Mouse (Mus musculus) thymus, postnatal 25 days (tissue): ENCODE data around the gene Gm20388.
A peak's percentile ranks its signal among the peaks of the same experiment; 100 is the strongest.

Experiments used
- DNase-seq: peaks from one replicate; pipeline ENCODE4 v3.0.0; 2022

The Gm20388 gene

DNA sequence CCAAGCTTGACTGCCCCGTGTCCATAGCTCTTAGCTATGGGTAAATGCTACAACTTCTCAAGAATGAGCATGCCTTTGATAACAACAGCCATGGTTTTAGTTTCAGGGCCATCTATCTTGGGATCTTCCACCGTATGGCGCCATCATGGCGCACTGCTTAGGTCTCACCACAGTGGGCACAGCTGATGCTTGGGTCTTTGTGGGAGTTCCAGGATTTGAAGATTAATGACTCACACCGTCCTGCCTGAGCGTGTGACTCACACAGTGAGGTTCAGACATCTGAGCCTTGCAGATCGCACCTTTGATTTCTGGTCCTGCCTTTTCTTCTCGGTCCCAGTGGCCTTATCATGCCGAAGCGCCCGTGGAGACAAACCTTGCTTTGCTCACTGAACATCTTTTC is 4360.3 kb downstream of the Gm20388 start:
- no peak for DNase-seq

DNA sequence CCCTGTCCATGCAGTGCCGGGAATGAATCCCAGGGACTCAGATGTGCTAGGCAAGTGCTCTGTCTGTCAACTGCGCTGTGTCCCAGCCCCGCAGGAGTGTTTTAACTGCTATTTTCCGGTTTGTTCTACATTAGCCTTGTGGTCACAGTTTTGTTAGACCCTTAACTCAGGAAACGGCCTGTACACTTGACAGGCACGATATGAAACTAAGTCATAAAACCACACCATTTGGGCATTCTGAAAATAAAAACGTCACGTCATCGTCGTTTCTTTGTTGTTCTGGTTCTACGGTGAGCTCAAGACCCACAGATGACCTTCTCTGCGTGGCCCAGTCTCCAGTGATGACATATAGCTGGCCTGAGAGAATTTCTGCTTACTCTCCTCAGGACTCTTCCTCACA is 4360.9 kb downstream of the Gm20388 start:
- no peak for DNase-seq

- DNase-seq: no peak
These were observed 4362.2 kb downstream of the Gm20388 start for GRCm38 (mm10) chr8:124272792-124273191.

GRCm38 (mm10) chr8:124273606-124274218 is 4363.1 kb downstream of the Gm20388 start:
- peak; percentile 84 for DNase-seq

GRCm38 (mm10) chr8:124274441-124275120 is 4363.9 kb downstream of the Gm20388 start:
- DNase-seq: peak; percentile 67

GRCm38 (mm10) chr8:124275377-124276071 is 4364.9 kb downstream of the Gm20388 start:
- DNase-seq: no peak

GRCm38 (mm10) chr8:124277951-124278910 is 4367.6 kb downstream of the Gm20388 start:
- DNase-seq: no peak

DNA sequence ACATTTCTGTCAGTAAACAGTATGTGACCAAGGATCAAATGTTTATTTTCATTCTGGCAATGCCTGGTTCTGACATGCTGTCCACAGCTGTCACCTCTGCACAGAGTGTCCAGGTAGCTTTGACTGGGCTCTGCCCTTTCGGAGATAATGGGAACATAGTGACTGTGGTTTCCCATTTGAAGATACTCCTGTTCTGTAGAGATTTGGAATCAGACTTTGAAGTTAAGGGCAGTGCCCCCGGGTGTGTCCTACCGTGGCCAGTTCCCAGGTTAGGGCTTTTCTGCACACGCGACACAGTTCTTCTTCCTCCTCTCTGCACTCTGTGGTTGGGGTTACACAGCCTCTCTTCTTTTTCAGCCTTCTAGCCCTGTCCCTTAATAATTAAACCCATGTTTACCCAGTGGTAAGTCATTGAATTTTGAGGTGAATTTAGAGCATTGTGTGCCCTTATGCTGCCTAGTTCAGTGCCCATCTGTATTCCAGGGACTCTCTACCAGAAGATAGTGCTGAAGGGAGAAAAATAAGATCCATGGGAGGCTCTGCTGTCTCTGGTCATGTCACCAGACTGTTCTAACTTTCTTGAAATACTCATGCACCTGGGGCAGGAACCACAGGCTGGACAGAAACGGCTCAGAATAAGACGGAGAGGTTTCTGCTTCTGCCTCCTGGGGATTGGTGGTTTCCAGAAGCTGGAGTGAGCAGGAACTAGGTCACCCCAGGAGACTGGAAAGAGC is 4368.5 kb downstream of the Gm20388 start:
- no peak for DNase-seq

GRCm38 (mm10) chr8:124279690-124279985 is 4369.0 kb downstream of the Gm20388 start:
- no peak for DNase-seq

DNA sequence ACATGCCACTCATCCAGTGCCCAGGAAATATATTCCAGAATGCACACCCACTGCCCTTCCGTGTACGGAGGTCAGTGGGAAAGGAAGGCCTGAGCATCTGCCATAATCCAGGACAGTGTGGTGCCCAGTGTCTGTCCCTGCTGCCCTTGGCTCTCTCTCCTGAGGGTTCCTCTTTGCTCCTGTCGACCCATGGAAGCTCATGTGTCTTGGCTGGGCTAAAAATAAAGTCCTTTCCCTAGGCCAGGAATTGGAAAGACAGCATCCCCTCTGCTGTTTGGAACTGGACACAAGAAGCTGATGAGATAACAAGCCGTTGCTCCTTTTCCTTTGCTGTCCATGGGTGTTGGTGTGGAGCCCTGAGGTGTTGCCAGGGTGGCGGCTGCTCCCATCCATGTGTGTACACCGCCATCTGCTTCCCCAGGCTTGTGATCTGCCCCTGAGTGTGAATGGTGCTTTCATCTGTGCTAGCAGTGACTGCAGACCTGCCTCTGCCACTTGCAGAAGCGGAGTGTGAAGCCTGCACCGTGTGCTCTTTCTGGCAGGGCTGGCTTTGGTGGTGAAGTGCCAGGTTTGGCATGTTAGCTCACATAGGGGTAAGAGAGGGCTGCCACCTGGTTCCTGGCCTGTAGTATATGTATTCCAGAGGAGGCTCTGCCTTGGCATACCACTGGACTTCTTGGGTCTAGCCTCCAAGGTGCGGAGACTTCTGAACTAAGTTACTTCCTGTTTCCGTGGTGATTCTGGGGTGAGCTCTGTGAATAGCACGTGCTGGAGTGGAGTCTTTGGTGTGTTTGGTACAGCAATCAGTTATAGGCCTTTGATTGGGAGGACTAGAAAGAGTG is 4371.3 kb downstream of the Gm20388 start:
- DNase-seq: no peak

DNA sequence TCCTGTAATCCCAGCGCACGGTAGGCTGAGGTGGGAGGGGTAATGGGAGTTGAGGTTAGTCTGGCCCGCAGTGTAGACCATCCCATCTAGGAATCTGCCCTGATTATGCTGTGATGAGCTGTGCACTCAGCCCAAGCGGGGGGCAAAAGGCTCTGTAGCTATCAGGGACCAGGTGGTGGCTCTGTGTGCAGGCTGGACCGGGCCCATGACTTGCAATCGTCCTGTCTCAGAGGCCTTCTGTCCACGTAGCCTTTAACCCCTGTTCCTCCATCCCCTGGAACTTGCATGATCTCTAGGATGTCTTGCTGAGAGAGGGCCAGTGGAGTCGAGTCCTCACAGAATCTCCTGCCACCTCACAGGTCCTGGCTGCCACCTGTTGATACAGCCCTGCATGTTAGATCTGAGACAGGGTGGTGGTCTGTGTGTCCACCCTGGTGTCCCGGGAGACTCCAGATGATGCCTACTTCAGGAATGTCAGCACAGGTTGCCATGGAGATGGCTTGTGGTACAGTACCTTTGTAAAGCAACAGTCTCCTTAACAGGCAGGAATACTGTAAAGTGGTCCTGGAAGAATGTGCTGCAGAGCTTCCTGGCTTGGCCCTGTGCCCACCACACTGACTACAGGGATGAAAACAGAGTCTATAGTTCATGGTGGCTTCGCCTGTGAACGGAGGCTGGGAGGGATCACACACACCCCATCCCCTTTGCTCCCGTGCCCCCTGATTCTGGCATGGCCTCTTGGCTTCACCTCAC is 4372.4 kb downstream of the Gm20388 start:
- no peak for DNase-seq

DNA sequence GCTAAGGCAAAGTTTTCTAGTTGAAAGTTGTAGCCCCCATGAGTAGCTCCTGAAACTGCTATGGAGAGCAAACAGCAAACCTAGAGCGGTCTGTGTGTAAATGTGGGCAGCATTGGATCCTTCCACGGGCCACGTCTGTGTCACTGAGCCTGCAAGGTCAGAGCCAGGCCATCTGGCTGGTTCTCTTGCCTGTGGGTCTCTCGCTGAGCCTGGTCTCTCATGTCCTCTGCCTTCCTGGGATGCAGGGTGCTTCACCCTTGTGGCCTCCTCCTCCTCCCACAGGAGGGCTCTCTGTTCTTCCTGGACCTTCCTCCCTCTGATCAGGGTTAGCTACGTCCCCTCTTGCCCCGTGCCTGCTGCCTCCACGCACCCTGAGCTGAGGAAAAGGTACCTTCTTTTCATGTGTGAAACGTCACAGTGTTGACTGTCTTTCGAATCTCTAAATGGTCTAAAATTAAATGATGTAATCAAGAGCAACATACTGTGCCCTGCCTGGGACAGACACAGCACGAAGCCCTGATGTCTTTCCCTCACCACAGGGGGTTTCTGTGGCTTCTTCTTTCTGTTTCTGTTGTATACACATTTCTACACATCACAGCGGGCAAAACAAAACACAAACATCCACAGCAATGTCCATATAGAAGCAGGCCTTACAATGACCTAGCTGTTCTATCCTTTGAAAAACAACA is 4373.1 kb downstream of the Gm20388 start:
- DNase-seq: no peak

GRCm38 (mm10) chr8:124284333-124284711 is 4373.7 kb downstream of the Gm20388 start:
- DNase-seq: no peak

DNA sequence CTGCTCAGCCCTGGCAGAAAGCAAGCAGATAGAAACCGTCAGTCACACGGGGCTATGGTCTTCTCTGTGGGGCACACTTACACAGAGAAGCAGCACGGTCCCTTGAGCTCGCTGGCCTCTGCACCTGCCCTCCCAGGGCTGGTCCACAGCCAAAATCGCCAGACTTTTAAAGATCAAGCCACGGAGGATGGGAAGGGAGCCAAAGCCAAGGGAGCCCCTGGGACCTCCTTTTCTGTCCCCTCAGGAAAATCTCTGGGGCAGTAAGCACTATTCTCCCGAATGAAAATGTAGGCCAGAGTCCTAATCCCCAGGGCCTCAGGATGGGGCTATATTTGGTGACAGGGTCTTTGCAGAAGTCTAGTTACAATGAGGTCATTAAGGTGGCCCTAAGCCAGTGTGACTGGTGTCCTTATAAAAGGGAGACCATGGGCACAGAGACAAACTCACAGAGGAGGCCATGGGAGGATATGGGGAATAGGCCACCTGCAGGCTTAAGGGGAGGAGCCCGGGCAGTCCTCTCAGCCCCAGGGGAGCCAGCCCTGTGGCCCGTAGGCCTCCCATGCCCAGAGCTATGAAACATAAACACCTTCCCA is 4374.4 kb downstream of the Gm20388 start:
- no peak for DNase-seq

- DNase-seq: no peak
These were observed 4376.0 kb downstream of the Gm20388 start for GRCm38 (mm10) chr8:124286461-124287124.

DNA sequence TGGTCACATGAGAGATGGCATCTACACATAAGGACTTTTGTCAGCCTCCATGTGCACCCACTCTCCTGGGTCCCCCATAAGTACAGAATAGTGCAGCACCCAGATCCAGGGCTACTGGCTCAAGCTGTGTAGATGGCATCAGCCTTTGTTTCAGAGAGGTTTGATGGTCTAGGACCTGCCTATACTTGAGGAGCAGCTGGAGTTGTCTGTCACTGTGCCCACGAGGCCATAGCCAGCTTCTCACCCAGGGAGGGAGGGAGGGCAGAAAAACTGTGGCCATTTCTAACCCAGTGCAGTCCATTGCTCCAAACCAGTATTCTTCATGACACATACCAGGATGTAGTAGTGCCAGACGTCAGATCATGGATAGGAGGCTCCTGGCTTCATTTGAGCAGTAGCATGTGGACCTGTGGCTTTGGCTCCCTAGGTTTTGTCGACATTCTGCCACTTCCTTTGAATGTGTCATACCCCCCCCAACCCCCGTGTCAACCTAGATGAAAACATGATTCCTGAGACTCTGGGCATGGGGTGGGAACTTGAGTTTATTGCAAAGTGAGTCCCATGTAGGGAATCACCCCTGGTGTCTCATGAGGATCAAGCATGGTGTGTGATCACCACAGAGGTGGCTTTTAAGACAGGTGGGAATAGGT is 4377.7 kb downstream of the Gm20388 start:
- DNase-seq: no peak

GRCm38 (mm10) chr8:124289481-124290050 is 4378.9 kb downstream of the Gm20388 start:
- DNase-seq: no peak
